Mouse (Mus musculus) layer of hippocampus, adult 18-20 months (tissue): ENCODE measurements at regions not wholly inside any gene's neighbourhood (a gene's known extent, or its start where the extent isn't known, plus 50 kb on each side); places are given as distances from the start of the nearest gene placed in this dataset.

Experiments used
- DNase-seq, 2 experiments: peaks; one replicate each; pipeline ENCODE4 v3.0.0; 2022; ENCODE audit warnings: low spot score in 2 of 2

DNA sequence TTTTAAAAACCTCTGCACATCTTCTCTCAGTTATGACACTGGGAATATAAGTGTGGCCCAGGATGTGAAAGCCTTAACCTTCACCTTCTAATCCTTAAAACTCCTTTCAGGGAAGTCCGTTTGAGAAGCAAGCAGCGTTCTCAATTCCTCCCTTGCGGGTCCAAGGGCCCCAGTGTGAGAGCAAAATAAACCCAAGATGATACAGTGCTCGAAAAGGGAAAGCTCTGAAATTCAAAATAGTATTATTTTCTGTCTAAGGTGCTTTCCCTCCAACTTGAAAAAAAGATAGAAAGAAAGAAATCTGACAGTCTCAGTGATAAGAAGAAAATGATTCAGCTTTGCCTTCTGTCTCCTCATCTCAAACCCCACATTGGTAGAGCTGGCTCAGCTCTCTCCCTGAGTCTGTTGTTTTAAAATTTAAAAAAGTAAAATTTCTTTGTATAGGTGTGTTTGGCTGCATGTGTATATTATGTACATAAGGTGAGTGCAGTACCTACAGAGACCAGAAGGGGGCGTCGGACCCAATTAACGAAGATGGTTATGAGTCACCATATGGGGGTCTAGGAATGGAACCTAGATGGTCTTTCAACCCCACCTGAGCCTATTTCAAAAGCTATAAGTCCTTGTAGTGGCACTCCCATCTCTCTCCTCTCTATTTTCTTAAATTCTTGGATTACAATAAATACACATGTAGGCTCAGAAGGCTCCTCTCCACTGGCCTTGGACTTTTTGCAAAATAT, 222.3 kb upstream of the Spdye4c start:
- DNase-seq, result no peak

DNA sequence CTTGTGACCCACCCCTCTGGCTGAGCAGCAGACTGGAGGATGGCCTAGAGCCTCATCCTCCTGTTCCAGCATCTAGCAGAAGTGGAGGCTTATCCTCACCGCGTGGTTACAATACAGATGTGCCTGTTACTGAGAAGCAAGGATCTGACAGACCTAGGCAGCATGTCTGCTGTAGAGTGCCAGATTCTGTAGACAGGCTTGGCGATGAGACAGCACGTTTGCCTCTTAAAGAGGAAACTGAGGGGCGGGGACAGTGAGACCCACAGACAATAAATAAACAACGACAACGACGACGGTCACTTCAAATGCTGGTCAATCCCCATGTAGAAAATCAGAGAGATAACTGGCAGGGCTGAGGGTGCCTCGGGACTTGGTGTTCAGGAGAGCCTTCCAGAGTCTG, 220.2 kb upstream of the Spdye4c start:
- DNase-seq, result no peak

DNA sequence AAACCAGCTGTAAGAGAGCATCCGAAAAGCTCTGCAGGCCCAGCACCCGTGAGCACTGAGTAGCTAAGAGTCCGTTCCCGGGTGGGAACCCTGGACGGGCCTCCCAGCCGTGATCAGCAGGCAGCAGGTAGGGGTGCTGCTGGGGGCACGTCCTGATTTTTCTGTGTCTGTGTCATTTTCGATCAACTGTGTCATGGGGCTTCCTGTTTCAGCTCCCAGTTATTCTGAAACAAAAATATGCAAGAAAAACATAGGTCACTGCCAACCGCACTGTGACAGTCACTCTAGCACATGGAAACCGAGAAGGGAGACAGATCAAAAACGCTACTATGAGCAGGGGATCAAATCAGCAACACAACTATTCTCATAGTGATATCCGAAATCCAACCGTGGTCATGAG, 218.8 kb upstream of the Spdye4c start:
- DNase-seq, result no peak

DNA sequence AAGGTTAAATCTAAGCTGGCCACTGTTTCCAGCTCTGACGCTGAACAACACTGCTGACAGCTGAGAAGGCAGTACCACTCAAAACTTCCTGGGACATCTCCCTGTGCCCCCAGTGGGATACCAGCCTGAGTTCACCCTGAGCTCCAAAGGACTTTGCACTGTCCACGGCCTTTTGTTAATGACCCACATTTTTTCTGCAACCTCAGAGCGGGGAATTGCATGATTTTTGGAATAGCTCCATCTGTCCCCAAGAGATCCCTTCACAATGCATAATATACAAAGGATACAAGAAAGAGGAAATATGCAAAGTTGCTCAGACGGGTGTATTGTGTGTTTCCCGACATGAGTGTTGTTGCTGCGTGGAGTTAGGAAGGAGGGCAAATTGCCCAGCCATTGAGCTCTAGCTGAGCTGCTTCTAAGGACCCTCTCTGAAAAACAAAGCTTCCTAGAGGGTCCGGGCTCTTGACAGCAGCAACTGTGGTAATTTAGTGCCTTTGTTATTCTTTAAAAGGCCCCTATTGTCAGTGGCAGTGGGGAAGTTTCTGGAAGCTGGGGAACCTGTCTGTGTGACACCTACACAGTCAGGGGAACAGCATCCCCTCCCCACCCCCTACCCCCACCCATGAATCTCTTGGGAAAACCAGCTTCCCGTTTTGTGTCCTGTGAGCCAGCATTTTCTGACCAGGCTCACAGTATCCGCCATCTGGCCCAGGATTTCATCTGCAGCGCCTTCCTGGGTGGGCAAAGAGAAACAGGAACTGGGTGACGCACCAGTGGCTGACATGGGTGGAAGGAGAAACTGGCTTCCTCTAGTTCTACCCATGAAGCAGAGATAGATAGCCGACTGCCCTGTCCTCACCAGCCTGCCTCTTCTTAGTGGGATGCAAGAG, 217.4 kb upstream of the Spdye4c start:
- DNase-seq, result no peak

DNA sequence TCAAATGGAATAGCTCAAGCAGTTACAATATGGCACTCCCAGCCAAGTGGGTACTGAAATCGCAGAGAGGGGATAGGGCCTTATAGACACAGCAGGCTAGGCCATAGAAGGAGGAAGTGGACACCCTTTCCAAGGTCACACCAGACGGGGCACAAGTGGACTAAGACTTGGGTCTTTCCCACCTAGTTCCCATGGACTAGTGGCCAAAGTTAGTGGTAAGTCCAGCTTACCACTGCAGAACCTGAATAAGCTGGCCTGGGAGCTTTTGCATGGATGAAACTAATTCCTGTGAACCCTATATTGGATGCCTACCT, 216.8 kb upstream of the Spdye4c start:
- DNase-seq, result no peak

DNA sequence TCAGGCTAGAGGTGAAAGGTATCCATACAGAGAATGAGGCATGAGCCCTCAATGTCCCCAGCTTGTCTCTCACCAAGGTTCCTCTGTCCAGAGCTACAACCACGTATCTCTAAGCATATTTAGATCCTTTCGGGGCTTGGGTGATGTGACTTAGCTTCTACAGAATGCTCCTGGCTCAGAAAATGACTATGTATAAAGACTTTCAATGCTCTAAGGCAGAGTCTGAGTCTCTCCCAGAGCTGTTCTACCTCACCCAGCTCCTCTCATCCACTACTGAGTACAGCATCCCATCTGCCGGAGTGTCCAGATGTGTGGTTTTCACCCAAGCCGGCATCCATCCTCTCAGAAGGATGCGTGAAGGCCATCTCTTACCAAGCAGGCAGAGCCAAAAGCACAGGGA, 216.1 kb upstream of the Spdye4c start:
- no peak for DNase-seq

DNA sequence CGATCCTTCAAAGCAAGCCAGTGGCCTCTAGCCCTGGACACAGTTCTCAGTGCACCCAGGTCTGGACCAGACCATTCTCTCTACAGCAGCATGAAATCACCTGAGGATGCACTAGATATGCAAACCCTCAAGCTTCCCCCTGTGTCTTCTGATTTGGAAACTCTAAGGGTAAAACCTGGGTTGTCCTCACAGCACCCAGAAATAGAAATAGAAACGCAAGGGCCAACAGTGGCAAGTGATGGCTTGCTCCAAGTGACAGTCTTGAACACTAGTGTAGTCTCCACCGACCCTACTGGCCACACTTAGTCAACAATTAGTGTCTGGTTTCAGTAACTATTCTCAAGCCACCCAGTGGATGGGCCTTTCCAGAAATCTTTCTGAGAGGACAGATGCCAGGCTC, 215.2 kb upstream of the Spdye4c start:
- no peak for DNase-seq

DNA sequence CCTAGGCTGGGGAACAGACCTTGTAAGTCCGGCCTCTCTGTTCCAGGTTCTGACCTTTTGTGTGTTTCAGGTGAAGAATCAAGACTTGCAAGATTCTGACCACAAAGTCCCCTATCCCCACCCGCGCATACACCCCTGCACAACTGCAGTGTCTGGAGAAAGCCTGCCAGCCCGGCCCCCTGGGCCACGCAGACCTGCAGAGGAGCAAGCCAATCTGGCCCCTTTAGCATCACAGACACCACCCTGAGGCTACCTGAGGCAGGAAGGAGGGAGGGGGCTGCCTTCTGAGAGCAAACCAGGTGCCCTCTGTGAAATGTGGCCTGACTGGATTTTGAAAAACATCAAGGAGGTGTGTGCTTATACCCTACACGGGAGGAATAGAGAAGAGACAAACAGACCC, 213.8 kb upstream of the Spdye4c start:
- no peak for DNase-seq

DNA sequence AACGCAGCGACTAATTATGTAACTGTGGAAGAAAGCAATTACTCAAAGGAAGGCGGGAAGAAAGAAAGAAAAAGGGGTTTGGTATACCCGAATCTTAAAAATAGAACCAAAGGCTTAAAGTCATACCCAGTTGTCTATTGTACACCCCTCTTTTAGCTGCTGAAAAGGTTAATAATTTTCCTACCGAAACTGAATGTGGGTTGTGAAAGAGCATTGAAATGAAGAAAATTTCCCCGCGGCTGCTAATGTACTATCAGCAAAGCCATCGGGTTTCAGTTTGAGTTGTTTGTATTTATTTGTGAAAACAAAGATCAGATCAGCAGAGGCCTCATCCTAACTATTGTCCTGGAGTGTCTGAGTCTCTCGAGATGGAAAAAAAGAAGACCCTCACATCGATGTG, 213.3 kb upstream of the Spdye4c start:
- no peak for DNase-seq

DNA sequence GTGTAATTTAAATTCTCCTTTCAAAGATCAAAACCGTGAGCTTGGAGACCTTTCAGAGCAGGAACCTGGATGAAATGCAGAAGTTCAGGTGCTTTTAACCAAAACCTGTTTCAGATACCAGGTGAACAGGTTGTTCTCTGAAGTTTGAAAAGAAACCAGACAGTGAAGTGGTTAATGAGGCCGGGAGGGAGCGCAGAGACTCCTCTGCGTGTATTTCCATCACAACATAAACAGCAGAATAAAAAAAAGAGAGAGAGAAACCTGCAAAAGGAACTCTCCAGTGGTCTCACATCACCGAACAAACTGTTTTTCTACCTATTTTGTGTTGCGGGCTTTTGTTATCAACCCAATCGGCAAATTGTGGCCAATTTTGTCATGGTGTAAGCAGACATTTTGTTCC, 212.6 kb upstream of the Spdye4c start:
- DNase-seq, result no peak

DNA sequence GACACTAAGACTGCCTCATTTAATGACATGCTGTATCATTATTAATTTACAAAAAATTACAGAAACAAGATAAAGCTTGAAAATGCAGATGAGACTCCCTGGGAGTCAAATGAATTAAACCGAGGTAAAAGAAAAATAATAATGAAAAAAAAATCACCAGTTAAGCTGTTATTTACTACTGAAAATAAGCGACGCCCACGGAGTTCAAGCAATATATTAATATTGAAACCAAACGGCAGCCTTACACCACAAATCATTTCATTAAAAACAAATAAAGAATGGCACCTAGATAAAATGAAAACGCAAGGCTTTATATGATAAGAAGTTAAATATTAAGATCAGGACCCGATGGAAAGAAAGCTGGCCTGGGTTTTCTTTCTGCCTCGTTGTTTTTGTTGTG, 211.9 kb upstream of the Spdye4c start:
- DNase-seq, result no peak

DNA sequence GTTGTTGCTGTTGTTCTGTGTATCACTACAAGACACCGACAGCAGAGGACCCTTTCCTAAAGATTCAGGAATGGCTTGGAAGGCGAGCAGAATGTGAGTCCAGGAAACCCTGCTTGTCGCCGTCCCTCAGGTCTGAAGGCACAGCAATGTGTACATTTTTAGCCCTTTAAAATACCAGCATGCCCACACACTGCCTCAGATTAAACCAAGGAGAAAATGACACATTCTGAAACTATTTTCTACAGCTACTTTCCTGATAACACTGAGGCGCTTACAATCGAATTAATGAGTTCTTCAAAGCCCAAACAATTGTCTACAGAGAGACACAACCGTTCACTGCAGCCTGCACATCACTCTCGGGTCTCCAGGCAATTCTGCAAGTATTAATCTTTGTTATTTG, 211.5 kb upstream of the Spdye4c start:
- no peak for DNase-seq

DNA sequence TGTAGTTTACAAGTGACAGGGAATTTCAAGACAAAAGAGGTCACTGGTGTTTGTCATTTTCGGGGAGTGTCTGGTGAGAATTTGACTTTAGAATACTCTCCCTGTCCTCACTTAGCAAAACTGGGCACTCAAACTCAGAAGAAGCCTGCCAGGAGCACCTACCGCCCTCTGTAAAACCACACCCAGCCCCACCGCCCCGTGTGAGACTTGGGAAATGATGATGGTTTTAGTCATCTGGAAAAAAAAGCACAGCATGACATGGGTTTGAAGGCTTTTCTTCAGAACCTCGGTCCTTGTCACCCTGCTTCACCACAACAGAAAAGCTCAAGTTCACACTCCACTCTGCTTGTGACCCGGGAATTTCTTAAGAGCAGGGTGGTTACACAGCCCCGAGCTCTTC, 210.4 kb upstream of the Spdye4c start:
- DNase-seq, result no peak

DNA sequence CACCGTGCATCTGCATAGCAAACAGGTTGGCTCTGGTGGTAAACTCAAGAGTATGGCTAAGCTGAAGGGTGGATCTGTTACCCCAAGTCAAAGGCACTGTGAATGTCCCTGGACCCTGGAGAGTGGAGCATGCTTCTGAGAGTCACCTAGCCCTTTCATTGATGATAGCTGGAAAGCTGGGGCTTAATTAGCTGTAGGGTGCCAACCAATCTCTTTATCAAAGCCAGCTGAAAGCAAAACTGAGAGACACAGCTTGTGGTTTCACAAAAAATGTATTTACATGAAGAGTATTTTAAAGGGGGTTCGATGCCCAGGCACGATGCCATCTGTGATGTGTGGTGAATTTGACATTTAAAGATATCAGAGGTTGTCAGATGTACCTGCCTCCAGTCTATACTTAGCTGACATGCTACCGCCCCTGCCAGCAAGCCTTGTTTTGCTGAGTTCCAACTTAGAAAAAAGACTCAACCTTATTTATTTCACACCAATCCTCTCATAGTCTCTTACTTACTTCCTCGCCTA, 209.3 kb upstream of the Spdye4c start:
- DNase-seq, result no peak

DNA sequence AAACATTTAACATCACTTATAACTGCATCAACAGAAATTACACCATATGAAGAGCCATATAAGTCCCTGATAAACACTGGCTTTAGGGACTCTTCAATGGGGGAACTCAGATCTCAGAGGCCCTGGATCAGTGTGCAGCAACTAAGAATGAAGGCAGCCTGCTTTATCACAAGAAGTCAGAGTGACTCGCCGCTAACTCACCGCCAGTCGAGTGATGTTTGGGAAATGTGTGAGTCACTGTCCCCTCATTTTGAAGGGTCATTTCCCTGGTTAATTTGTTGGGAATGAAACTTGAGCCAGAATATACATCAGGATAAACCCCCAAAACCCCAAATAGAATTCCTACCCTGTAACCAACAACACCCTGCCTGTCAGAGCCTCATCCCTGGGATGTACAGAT, 208.5 kb upstream of the Spdye4c start:
- no peak for DNase-seq

DNA sequence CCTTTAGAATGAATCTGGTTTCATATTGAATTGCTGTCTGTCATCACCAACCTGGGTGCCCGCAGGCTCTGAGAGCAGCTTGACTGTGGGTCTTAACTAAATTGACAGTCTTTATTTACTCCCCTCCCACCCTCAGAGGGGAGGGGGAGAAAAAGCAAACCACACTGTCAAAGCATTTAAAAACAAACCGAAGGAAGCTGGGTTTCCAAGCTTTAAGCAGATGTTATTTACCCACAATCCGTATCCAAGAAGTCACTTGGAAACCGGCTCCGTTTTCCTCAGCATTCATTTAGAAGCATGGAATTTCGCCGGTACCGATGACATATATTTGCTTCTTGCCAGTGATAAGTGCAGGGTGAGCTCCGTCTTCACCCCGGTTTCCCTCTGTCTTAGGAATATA, 206.4 kb upstream of the Spdye4c start:
- peak in 1 of 2 experiments; percentile 16 for DNase-seq

DNA sequence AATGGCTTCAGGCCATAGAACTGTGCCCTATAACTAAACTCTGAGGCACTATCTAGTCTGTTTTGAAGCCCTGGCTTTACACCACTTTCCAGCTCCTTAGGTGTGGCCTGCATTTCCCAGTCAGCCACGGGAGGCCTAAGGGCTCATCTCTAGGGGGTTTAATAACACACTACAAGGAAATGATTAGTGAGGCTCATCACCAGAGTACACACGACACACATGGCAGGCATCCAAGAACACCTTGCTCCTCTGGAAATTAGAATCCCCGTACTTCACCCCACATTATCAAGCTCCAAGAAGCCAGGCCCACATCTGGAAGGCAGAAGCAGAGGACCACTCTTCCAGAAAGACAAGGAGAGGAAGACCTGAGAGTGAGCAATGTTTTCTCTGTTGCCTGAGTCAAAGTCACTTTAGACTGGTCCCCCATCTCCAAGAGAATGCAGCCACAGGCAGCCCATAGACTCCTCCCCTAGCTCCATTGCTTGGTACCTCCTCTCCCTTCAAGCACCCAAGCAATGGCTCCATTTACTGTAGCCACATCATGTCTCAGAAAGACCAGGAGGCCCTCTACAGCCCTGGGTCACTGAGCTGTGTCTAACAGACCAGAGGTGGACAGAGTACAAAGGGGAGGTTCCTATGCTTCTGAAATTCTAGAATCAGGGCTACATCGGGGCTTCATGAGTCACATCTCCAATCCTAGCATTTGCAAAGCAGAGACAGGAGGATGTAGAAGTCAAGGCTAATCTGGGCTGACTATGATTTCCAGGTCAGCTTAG, 204.0 kb upstream of the Spdye4c start:
- DNase-seq, result no peak

DNA sequence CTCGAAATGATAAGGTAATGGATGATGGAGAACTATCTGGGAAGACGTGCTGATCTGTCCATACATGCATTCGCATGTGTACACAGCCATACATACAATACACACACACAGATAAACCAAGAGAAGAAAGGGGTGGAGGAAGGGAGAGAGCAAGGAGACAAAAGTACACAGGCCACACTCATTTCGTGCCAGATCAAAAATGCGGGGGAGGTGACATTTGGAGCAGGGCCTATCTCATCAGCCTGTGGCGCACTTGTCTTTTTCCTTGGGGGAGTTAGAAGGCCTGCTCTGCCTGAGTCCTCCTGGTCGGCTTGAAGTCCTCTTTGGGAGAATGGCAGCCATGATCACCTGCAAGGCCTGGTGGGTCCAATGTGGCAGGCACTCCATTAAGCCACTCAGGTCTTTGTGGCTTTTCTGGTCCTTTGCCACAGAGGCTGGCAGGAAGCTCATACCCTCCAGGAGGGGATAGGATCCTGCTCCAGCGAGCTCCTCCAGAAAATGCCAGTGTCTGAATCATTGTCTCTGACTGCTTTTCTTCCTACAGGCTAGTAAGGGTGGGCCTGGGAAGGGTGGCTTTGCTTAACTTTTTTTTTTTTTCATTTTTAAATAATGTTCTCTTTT, 203.0 kb upstream of the Spdye4c start:
- DNase-seq, result no peak

DNA sequence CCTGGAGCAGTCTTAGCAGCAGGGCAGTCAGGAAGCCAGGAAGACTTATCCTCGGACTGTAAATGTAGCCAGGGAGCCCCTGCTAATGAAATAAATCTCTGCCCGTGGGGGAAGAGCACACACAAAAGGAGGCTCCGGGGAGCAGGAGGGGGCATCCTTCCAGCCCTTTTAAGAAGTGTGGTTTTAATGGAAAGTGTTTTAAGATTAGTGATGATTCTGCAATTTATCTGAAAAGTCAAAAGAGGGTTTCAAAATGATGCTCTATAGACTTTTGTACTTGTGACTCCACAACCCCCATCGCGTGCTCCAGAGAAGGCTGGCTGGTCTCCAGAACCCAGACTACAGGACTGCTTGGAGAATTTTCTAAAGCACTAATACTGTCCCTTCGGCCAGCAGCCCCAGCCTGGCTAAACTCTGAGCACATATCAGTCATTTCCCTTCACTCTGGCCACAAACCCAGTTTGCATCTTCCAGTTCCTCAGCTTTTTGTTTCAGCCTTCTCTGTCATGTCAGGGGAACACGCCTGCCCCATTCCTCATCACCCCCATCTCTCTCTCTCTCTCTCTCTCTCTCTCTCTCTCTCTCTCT, 202.0 kb upstream of the Spdye4c start:
- no peak for DNase-seq

DNA sequence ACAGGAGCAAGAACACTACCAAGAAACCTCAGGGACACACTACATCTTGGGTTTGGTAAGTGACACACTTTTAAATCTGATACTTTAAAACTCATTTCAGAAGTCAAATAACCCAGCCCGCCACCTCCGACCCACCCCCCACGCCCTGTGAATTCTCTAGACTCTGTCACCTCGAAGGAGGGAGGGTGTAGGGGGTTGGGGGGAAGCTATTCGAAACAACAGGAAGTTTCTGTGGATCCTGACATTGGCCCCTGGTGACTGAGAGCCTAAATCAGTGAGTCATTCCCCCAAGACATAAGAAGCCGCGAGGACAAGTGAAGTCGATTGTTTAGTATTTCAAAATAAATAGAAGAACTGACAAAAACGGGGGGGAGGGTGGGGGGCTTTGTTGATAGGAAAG, 198.7 kb upstream of the Spdye4c start:
- DNase-seq, result no peak

DNA sequence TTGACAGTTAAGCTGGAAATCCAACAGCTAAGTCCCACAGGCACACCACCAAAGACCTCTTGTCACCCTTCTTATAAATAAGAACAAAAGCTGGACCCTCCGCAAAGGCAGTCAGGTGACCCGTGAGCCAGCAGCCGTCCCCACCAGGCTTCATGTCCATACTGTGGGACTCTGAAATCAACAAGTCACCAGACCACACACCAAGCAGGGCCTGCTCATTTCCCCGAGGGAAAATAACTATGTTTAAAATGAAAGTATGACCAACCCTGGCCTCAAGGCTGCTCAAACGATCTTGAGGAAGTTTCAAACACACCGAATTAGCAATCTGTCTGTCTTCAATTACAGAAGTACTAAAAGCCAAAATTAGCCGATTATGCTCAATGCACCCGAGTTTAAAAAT, 197.6 kb upstream of the Spdye4c start:
- DNase-seq, result no peak
